Mouse (Mus musculus) thymus, adult 2 months (tissue): ENCODE measurements around the gene Pdlim5. TPM values are rescaled to one million over a fixed set of nuclear protein-coding genes. Genes with fewer than 3 reads are reported as not detected.

Experiments
- DNase-seq: peaks from one replicate; pipeline ENCODE4 v3.0.0; 2021
- H3K27ac ChIP-seq: fragments of 200-500 bp; 2 replicates; pipeline ENCODE4 v1.5.1; 2012; ENCODE audit warnings: low read length, control low read depth; ENCODE audit not compliant: control insufficient read depth, insufficient read depth
- H3K27me3 ChIP-seq: fragments of 200-500 bp; 2 replicates; pipeline ENCODE4 v1.6.1; 2012; ENCODE audit warnings: mild to moderate bottlenecking, low read length, moderate library complexity, mixed read lengths; ENCODE audit not compliant: control insufficient read depth, insufficient read depth
- H3K36me3 ChIP-seq: fragments of 200-500 bp; 2 replicates; pipeline ENCODE4 v1.6.1; 2012; ENCODE audit warnings: mild to moderate bottlenecking, low read length, moderate library complexity; ENCODE audit not compliant: control insufficient read depth, insufficient read depth
- H3K4me1 ChIP-seq: fragments of 200-500 bp; replicated peaks from 2 replicates; pipeline ENCODE4 v1.6.1; 2012; ENCODE audit warnings: low read length; ENCODE audit not compliant: control insufficient read depth, insufficient read depth
- H3K4me3 ChIP-seq: fragments of 200-500 bp; 2 replicates; pipeline ENCODE4 v1.5.1; 2012; ENCODE audit warnings: mild to moderate bottlenecking, low read length, control low read depth, moderate library complexity; ENCODE audit not compliant: control insufficient read depth, insufficient read depth
- CTCF ChIP-seq: fragments of 200-500 bp; IDR thresholded peaks from 2 replicates; pipeline ENCODE4 v1.5.1; 2012; ENCODE audit warnings: mild to moderate bottlenecking, control low read depth, low read length, moderate library complexity, borderline replicate concordance; ENCODE audit not compliant: control insufficient read depth, poor library complexity, insufficient read depth; ENCODE audit errors: extremely low read depth
- POLR2A ChIP-seq: fragments of 200-500 bp; IDR thresholded peaks from 2 replicates; pipeline ENCODE4 v1.6.1; 2012; ENCODE audit warnings: mild to moderate bottlenecking, low read length, control low read depth, moderate library complexity; ENCODE audit not compliant: control insufficient read depth, poor library complexity, insufficient read depth; ENCODE audit errors: extremely low read depth
- WGBS: fragments of 180-500 bp; shearing (Covaris S2); methylation state at CpG from one replicate; pipeline ENCODE4 v1.1.7; 2018; 5-methylcytosine and 5-hydroxymethylcytosine counted together
- polyA plus RNA-seq: library from polyadenylated mRNA; depleted of rRNA; stranded (reverse); fragments of >200 nt; gene quantifications from 2 replicates; pipeline ENCODE4 v1.2.3, GENCODE M21; 2012

Gene Pdlim5
- polyA plus RNA-seq, 1 experiment = 56.5 TPM

GRCm38 (mm10) chr3:142430048-142430447 lies 34.6 kb upstream of the Pdlim5 start:
- Histone ChIP-seq H3K36me3 (no peaks in the 10 kb centered on the region), H3K27ac (no peak overlapping the region), H3K27me3 (no peaks in the 10 kb centered on the region), H3K4me1 (peaks cover 2% of the 10 kb centered on the region; the same call in 1 of the 2 replicates), H3K4me3 (no peak overlapping the region)
- 87% methylated on average over 4 of the region's 4 CpGs for WGBS
- TF ChIP-seq CTCF (no peak), POLR2A (no peak)
- no peak for DNase-seq

DNA sequence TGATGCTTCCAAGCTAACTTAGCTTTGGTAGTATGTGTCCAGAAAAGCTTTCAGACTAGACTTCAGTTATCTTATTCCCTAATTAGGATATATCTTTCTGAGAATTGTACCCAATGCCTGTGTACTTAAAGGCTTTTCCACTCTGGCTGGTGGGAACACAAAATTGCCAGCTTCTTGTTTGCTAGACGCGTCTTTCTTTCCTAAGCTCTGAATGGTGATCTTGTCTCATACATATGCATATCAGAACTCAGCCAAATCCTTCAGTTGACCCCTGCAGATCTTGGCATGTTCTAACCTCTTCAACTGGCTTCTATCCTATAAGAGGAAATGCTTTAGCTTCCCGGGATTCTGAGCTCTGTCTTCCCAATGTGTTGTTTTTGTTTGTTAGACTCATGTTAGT lies 31.3 kb upstream of the Pdlim5 start:
- no peak for DNase-seq
- TF ChIP-seq POLR2A (no peak), CTCF (no peak)
- WGBS = 81% methylated on average over 3 of the region's 3 CpGs
- Histone ChIP-seq H3K27me3 (no peaks in the 10 kb centered on the region), H3K36me3 (no peaks in the 10 kb centered on the region), H3K4me1 (no peaks in the 10 kb centered on the region), H3K27ac (no peak overlapping the region), H3K4me3 (no peak overlapping the region)

GRCm38 (mm10) chr3:142424134-142424533 lies 28.6 kb upstream of the Pdlim5 start:
- Histone ChIP-seq H3K4me3 (no peak overlapping the region), H3K4me1 (no peaks in the 10 kb centered on the region), H3K27ac (no peak overlapping the region), H3K36me3 (no peaks in the 10 kb centered on the region), H3K27me3 (no peaks in the 10 kb centered on the region)
- no peak for DNase-seq
- TF ChIP-seq POLR2A = no peak
- TF ChIP-seq CTCF = no peak
- 57% methylated on average over 1 of the region's 1 CpGs for WGBS

DNA sequence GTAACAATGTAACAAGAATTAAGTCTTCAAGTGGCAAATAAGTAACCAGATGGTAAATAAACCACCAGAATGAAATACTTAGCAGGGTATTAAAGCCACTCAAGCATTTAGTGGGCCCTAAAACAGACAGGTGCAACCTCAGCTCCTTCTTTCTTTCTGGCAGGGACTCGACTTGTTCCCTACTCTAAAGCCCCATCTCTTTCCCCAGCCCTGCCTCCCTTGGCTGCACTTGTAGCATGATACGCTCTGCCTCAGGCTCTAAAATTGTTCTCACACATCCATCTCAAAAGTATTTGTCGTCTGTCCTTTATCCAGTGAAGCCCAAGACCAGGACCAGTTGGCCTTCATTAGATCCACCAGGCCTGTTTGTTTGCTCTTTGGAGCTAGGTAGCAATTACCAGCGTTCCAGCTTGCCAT lies 28.0 kb upstream of the Pdlim5 start:
- TF ChIP-seq POLR2A (no peak), CTCF (no peak)
- no peaks in the 10 kb centered on the region for H3K4me1 ChIP-seq
- H3K36me3 ChIP-seq = no peaks in the 10 kb centered on the region
- no peak for DNase-seq
- no peak overlapping the region for H3K4me3 ChIP-seq
- H3K27me3 ChIP-seq = no peaks in the 10 kb centered on the region
- 80% methylated on average over 4 of the region's 4 CpGs for WGBS
- no peak overlapping the region for H3K27ac ChIP-seq

DNA sequence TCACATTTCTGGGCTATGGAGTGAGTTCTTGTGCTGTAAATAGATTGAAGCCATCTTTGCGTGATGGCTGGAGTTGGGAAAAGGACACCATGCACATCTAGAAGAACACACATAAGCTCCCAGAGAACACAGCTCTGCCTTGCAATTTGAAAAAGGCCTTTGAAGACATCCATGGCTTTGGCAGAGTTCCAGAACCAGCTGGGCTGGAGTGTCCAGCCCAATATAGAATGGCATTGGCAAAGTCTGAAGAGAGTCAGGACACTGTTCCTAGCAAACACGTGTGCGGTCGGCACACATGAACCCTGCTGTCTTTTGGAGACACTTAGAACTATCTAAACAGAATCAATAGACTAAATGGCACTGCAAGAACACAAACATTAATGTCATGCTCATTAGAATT lies 26.7 kb upstream of the Pdlim5 start:
- WGBS = 97% methylated on average over 4 of the region's 4 CpGs
- Histone ChIP-seq H3K4me1 (no peaks in the 10 kb centered on the region), H3K27ac (no peak overlapping the region), H3K27me3 (no peaks in the 10 kb centered on the region), H3K4me3 (no peak overlapping the region), H3K36me3 (no peaks in the 10 kb centered on the region)
- TF ChIP-seq POLR2A (no peak), CTCF (no peak)
- DNase-seq = no peak

GRCm38 (mm10) chr3:142421470-142421869 lies 26.0 kb upstream of the Pdlim5 start:
- H3K4me3 ChIP-seq = no peak overlapping the region
- WGBS = 95% methylated on average over 3 of the region's 3 CpGs
- no peaks in the 10 kb centered on the region for H3K4me1 ChIP-seq
- H3K36me3 ChIP-seq = no peaks in the 10 kb centered on the region
- no peak overlapping the region for H3K27ac ChIP-seq
- TF ChIP-seq POLR2A = no peak
- TF ChIP-seq CTCF = no peak
- no peaks in the 10 kb centered on the region for H3K27me3 ChIP-seq
- no peak for DNase-seq

GRCm38 (mm10) chr3:142417996-142418395 lies 22.5 kb upstream of the Pdlim5 start:
- no peak overlapping the region for H3K4me3 ChIP-seq
- DNase-seq = no peak
- no peak for TF ChIP-seq POLR2A
- TF ChIP-seq CTCF = no peak
- no peak overlapping the region for H3K27ac ChIP-seq
- whole genome bisulfite sequencing = 83% methylated on average over 3 of the region's 3 CpGs
- no peaks in the 10 kb centered on the region for H3K4me1 ChIP-seq
- no peaks in the 10 kb centered on the region for H3K27me3 ChIP-seq
- no peaks in the 10 kb centered on the region for H3K36me3 ChIP-seq
